Mouse (Mus musculus): Measurements from ENCODE around the gene Slitrk6.
A peak's percentile ranks its signal among the peaks of the same experiment; 100 is the strongest.

The Slitrk6 gene

GRCm38 (mm10) chr14:110754484-110755307, at the start of gene Slitrk6:
Gene Slitrk6 (minus strand): TSS chr14:110755149.
- DNase-seq = peak; percentile 7

- DNase-seq = peak; percentile 19
Measured at GRCm38 (mm10) chr14:110777546-110777945, 22.6 kb upstream of the Slitrk6 start.

GRCm38 (mm10) chr14:110770694-110771093, 15.7 kb upstream of the Slitrk6 start:
- no peak for DNase-seq

- no peak for DNase-seq
Measured at GRCm38 (mm10) chr14:110762588-110763220, 7.8 kb upstream of the Slitrk6 start.

GRCm38 (mm10) chr14:110760909-110761308, 6.0 kb upstream of the Slitrk6 start:
- no peak for DNase-seq

- DNase-seq = no peak
Measured at GRCm38 (mm10) chr14:110755308-110755650, 330 bp upstream of the Slitrk6 start.

- DNase-seq = no peak
Measured at GRCm38 (mm10) chr14:110739861-110740260, 15.1 kb downstream of the Slitrk6 start.

GRCm38 (mm10) chr14:110739368-110739767, 15.6 kb downstream of the Slitrk6 start:
- no peak for DNase-seq

- DNase-seq = no peak
Measured at GRCm38 (mm10) chr14:110728344-110728910, 26.5 kb downstream of the Slitrk6 start.

- no peak for DNase-seq
Measured at GRCm38 (mm10) chr14:110724026-110724576, 30.8 kb downstream of the Slitrk6 start.

Measured in kidney, postnatal 10 days (tissue).